29 mouse cellular contexts compared by ENCODE assay signal in the genomic region with DNA sequence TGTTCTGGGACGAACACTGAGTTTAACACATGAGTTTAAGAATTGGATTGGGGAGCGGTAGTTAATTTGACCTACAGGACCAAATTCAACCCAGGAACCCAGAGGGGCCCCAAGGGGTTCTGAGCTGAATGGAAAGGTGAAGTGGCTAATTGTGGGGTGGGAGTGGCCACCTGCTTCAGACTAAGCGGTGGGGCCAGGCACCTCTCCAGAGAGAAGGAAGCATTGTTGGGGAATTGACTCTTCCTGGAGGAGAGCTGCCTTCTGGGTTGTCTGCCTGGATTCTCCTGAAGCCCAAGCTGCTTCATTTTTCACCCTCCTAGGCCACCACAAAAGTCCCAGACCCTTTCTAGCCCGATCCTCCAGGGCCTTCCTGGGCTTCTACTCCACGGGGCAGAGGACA. TPM values are rescaled to one million over a fixed set of nuclear protein-coding genes. Genes with fewer than 3 reads are reported as not detected.
A peak's percentile ranks its signal among the peaks of the same experiment; 100 is the strongest.
DNase-seq lines count a peak whose midpoint lies in the region; ATAC-seq and TF ChIP-seq lines count a peak whose summit lies in the region.
"Had no signal": no experiment of that assay in that cellular context is flagged by ENCODE, and none has a peak within 500 bp of the region (broad histone marks: within the 10 kb centered on the region; RNA-seq: fewer than 3 reads in every experiment).

No protein-coding gene starts in this region.

- H3K27me3 ChIP-seq in forebrain, embryonic 10.5 days (ENCODE audit: poor library complexity, severe bottlenecking) = peaks cover 100% of the 10 kb centered on the region
- H3K27me3 ChIP-seq in forebrain, embryonic 15.5 days = peaks cover 93% of the 10 kb centered on the region
- peaks cover 96% of the 10 kb centered on the region for H3K27me3 ChIP-seq in liver, postnatal 0 days (ENCODE audit: insufficient read depth, low read length)
- H3K27me3 ChIP-seq in liver, embryonic 11.5 days (replicated peaks; ENCODE audit: control insufficient read depth, insufficient read depth, low read length) = peaks cover 96% of the 10 kb centered on the region
- peaks cover 64% of the 10 kb centered on the region for H3K27me3 ChIP-seq in heart, embryonic 12.5 days (replicated peaks)

- ATAC-seq in forebrain, embryonic 15.5 days (replicated peaks) = no peak
- ATAC-seq in liver, postnatal 0 days = no peak
- no peak for ATAC-seq in liver, embryonic 11.5 days (replicated peaks; ENCODE audit: low FRiP score)
- no peak for ATAC-seq in heart, embryonic 12.5 days (ENCODE audit: insufficient number of reproducible peaks, low FRiP score)
- ATAC-seq: CD4-positive, CD25-positive, alpha-beta regulatory T cell, adult 4 months; intestine, embryonic 15.5 days had no signal

- H3K4me1 ChIP-seq in forebrain, embryonic 10.5 days = peaks cover 23% of the 10 kb centered on the region
- H3K4me1 ChIP-seq in forebrain, embryonic 15.5 days = peaks cover 13% of the 10 kb centered on the region; the same call in 1 of the 2 replicates
- H3K4me1 ChIP-seq in liver, postnatal 0 days (ENCODE audit: insufficient read depth) = peaks cover 5% of the 10 kb centered on the region
- peaks cover 3% of the 10 kb centered on the region for H3K4me1 ChIP-seq in liver, embryonic 11.5 days (replicated peaks; ENCODE audit: control insufficient read depth, insufficient read depth, low read length)
- peaks cover 12% of the 10 kb centered on the region; the same call in 1 of the 2 replicates for H3K4me1 ChIP-seq in heart, embryonic 12.5 days (replicated peaks)

- no peak for TF ChIP-seq EP300 in liver, postnatal 0 days (IDR thresholded peaks at IDR 0.05; ENCODE audit: low read depth)

- TF ChIP-seq CTCF in liver, postnatal 0 days (IDR thresholded peaks at IDR 0.05; ENCODE audit: low read depth) = no peak

- no peak overlapping the region for H3K4me3 ChIP-seq in forebrain, embryonic 10.5 days
- H3K4me3 ChIP-seq in forebrain, embryonic 15.5 days = no peak overlapping the region
- H3K4me3 ChIP-seq in liver, postnatal 0 days (ENCODE audit: low read depth, low read length) = no peak overlapping the region
- H3K4me3 ChIP-seq in liver, embryonic 11.5 days (ENCODE audit: low read depth, low read length) = no peak overlapping the region
- peak overlapping the region; percentile 77 for H3K4me3 ChIP-seq in heart, embryonic 12.5 days
- H3K4me3 ChIP-seq: hindbrain, embryonic 15.5 days; liver, embryonic 13.5 days; megakaryocyte, embryonic 14.5 days had no signal

- H3K36me3 ChIP-seq in forebrain, embryonic 10.5 days (replicated peaks) = no peaks in the 10 kb centered on the region
- no peaks in the 10 kb centered on the region for H3K36me3 ChIP-seq in forebrain, embryonic 15.5 days
- H3K36me3 ChIP-seq in liver, postnatal 0 days (replicated peaks; ENCODE audit: insufficient read depth, low read length) = no peaks in the 10 kb centered on the region
- no peaks in the 10 kb centered on the region for H3K36me3 ChIP-seq in liver, embryonic 11.5 days (ENCODE audit: control insufficient read depth, insufficient read depth, low read length)
- peaks cover 25% of the 10 kb centered on the region for H3K36me3 ChIP-seq in heart, embryonic 12.5 days
- H3K36me3 ChIP-seq: embryonic facial prominence, embryonic 15.5 days; hindbrain, embryonic 15.5 days; intestine, embryonic 15.5 days; limb, embryonic 13.5 days; liver, embryonic 13.5 days; neural tube, embryonic 12.5 days; stomach, embryonic 15.5 days had no signal

- intact Hi-C loops in heart, postnatal 10 days (cut with DNase I) = loop anchor here (5.0 kb wide), 1 partner anchor 45 kb away; no protein-coding TSS in a partner anchor

- H3K9ac ChIP-seq in forebrain, embryonic 15.5 days (replicated peaks) = no peak overlapping the region
- no peak overlapping the region for H3K9ac ChIP-seq in liver, postnatal 0 days (replicated peaks)
- H3K9ac ChIP-seq in liver, embryonic 11.5 days (ENCODE audit: low read depth, low read length) = no peak overlapping the region
- peak overlapping the region; percentile 95 for H3K9ac ChIP-seq in heart, embryonic 12.5 days
- H3K9ac ChIP-seq: embryonic facial prominence, embryonic 15.5 days; hindbrain, embryonic 15.5 days; intestine, embryonic 15.5 days; limb, embryonic 13.5 days; liver, embryonic 13.5 days; lung, embryonic 14.5 days; neural tube, embryonic 12.5 days; stomach, embryonic 15.5 days had no signal

- DNase-seq in forebrain, embryonic 10.5 days (ENCODE audit: extremely low spot score, low spot score) = peak; percentile 19
- peak; percentile 5 for DNase-seq in liver, postnatal 0 days
- no peak for DNase-seq in liver, embryonic 11.5 days (ENCODE audit: low spot score)
- DNase-seq in heart, postnatal 10 days = peak; percentile 51 to 53
- DNase-seq in T-cell, adult 2 months (ENCODE audit: low spot score) = no peak
- no peak for DNase-seq in kidney, adult 8-10 months
- DNase-seq: cerebellum, adult 11 months; cerebellum, adult 9-11 months; gastrocnemius, postnatal 25 days; kidney, postnatal 4 days; liver, embryonic 13.5 days; lung, embryonic 14.5 days; midbrain, embryonic 14.5 days; thymus, postnatal 25 days had no signal

- WGBS in forebrain, embryonic 10.5 days = 1% methylated on average over 5 of the region's 5 CpGs
- 1% methylated on average over 5 of the region's 5 CpGs for WGBS in forebrain, embryonic 15.5 days
- WGBS in liver, postnatal 0 days (ENCODE audit: insufficient replicate concordance) = 7% methylated on average over 5 of the region's 5 CpGs
- 7% methylated on average over 5 of the region's 5 CpGs for WGBS in liver, embryonic 11.5 days
- 9% methylated on average over 5 of the region's 5 CpGs for WGBS in heart, embryonic 12.5 days

- no peak overlapping the region for H3K27ac ChIP-seq in forebrain, embryonic 10.5 days
- H3K27ac ChIP-seq in forebrain, embryonic 15.5 days (replicated peaks) = no peak overlapping the region
- no peak overlapping the region for H3K27ac ChIP-seq in liver, postnatal 0 days (ENCODE audit: low read depth)
- no peak overlapping the region for H3K27ac ChIP-seq in liver, embryonic 11.5 days (ENCODE audit: low read depth, low read length)
- peak overlapping the region; percentile 93 for H3K27ac ChIP-seq in heart, embryonic 12.5 days (ENCODE audit: poor library complexity, severe bottlenecking)
- H3K27ac ChIP-seq: embryonic facial prominence, embryonic 15.5 days; hindbrain, embryonic 15.5 days; intestine, embryonic 15.5 days; limb, embryonic 13.5 days; liver, embryonic 13.5 days; neural tube, embryonic 12.5 days; stomach, embryonic 15.5 days had no signal

- H3K4me2 ChIP-seq in forebrain, embryonic 15.5 days (replicated peaks) = no peak overlapping the region
- no peak overlapping the region for H3K4me2 ChIP-seq in liver, postnatal 0 days (ENCODE audit: low read depth, low read length)
- no peak overlapping the region for H3K4me2 ChIP-seq in liver, embryonic 11.5 days
- H3K4me2 ChIP-seq in heart, embryonic 12.5 days = peak overlapping the region; percentile 82
- H3K4me2 ChIP-seq: hindbrain, embryonic 15.5 days; liver, embryonic 13.5 days; neural tube, embryonic 12.5 days had no signal

- no peaks in the 10 kb centered on the region for H3K9me3 ChIP-seq in forebrain, embryonic 10.5 days
- no peaks in the 10 kb centered on the region for H3K9me3 ChIP-seq in forebrain, embryonic 15.5 days
- no peaks in the 10 kb centered on the region for H3K9me3 ChIP-seq in liver, postnatal 0 days (ENCODE audit: low read length)
- no peaks in the 10 kb centered on the region for H3K9me3 ChIP-seq in liver, embryonic 11.5 days (ENCODE audit: control insufficient read depth, low read length)
- H3K9me3 ChIP-seq in heart, embryonic 12.5 days (replicated peaks) = no peaks in the 10 kb centered on the region
- H3K9me3 ChIP-seq: embryonic facial prominence, embryonic 15.5 days; hindbrain, embryonic 15.5 days; intestine, embryonic 15.5 days; limb, embryonic 13.5 days; liver, embryonic 13.5 days; megakaryocyte, embryonic 14.5 days; neural tube, embryonic 12.5 days; stomach, embryonic 15.5 days had no signal

RNA-seq across cellular contexts. Expression of a gene that starts 2.8 kb away (rescaled TPM):
- polyA plus RNA-seq in forebrain, embryonic 10.5 days (2016; fragmentation: Nextera tagmentation; extraction: Ambion mirVana) = not detected in 2 replicates
- polyA plus RNA-seq in forebrain, embryonic 15.5 days (2015; fragmentation: Nextera tagmentation; extraction: Ambion mirVana) = 0.59 TPM in 1 of 2 replicates, not detected in the other
- polyA plus RNA-seq in liver, postnatal 0 days (2015; fragmentation: Nextera tagmentation; extraction: Ambion mirVana) = not detected in 2 replicates
- polyA plus RNA-seq in liver, embryonic 11.5 days (2014; fragmentation: Nextera tagmentation; extraction: Ambion mirVana) = 1.0 and 2.1 TPM in 2 replicates
- 200 and 212 TPM in 2 replicates for polyA plus RNA-seq in heart, embryonic 12.5 days (2016; fragmentation: Nextera tagmentation; extraction: Ambion mirVana)
- 10 to 100 TPM; 77.5 to 93.1 TPM for total RNA-seq in heart, postnatal 10 days (2021)
- total RNA-seq: adrenal gland, adult 18-20 months; adrenal gland, postnatal 4 days; gastrocnemius, postnatal 25 days; left cerebral cortex, postnatal 14 days had no signal
- polyA plus RNA-seq: CD4-positive, CD25-positive, alpha-beta regulatory T cell, adult 4 months; cortical plate, adult 2 months; intestine, embryonic 15.5 days; kidney, embryonic 14.5 days; limb, embryonic 13.5 days; liver, embryonic 13.5 days; midbrain, embryonic 14.5 days; neural tube, embryonic 12.5 days had no signal

Comparison
In these comparisons a context has a peak if more than half of its experiments do, and no peak if none do; other contexts are left out.
1. DNase-seq: peak in forebrain, embryonic 10.5 days (single experiment), liver, postnatal 0 days (single experiment) and heart, postnatal 10 days (2 of 2); none in liver, embryonic 11.5 days (single experiment), T-cell, adult 2 months (single experiment) and kidney, adult 8-10 months (0 of 2).
2. RNA of a gene that starts 2.8 kb away (polyA plus RNA-seq): 200 to 212 TPM in heart, embryonic 12.5 days; 1.0 to 2.1 TPM in liver, embryonic 11.5 days, not detected in forebrain, embryonic 10.5 days, 0.59 TPM in forebrain, embryonic 15.5 days and not detected in liver, postnatal 0 days; every median in the first group is over 10 times any median in the second.